Mouse (Mus musculus): Measurements from ENCODE around the gene Rbfox1.

DNA sequence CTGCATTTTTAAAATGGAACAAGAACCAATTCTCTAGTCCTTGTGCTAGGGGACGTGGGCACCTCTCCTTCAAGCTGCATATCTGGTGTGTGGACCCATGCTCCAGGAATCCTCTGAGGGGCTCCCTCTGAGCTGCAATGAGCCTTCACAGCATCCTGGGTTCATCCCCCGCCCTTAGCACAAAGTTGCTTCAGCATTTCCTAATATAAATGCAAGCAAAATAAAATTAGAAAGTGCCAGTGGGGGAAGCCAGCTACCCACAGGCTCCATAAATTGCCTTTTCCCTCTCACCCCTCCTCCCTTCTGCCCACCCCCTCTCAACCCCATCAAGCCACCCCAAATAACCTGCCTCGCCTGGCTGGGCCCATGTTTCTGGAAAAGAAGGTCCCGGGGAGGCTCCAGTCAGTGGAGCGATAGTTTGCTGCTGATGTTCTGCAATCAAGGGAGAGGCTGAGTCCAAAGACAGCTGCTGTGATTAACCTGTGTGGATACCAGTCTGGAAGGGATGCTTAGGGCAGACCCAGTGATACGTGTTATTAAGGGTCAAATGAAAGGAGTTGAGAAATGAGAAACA lies 1070.0 kb downstream of the Rbfox1 start:
- no peak for TF ChIP-seq POLR2A (IDR thresholded peaks at IDR 0.05; ENCODE audit: borderline replicate concordance, control insufficient read depth, low read depth, low read length)
- TF ChIP-seq CTCF (IDR thresholded peaks at IDR 0.05; ENCODE audit: control insufficient read depth, insufficient read depth, low read length): no peak

All from bone marrow, adult 2 months (tissue).